Mouse (Mus musculus) embryonic facial prominence, embryonic 12.5 days (tissue): ENCODE measurements around the gene Lats2. TPM values are rescaled to one million over a fixed set of nuclear protein-coding genes. Genes with fewer than 3 reads are reported as not detected.
A peak's percentile ranks its signal among the peaks of the same experiment; 100 is the strongest.

Source experiments
- ATAC-seq: fragments of 200-750 bp; cut with Nextera tagmentation; 2 replicates; pipeline ENCODE4 v1.8.0; 2017; ENCODE audit not compliant: insufficient number of reproducible peaks, insufficient read depth, low FRiP score, low TSS enrichment
- H3K27ac ChIP-seq: fragments of 300-500 bp; sonication (generic); 2 replicates; pipeline ENCODE4 v1.5.1; 2016; ENCODE audit warnings: mild to moderate bottlenecking
- H3K27me3 ChIP-seq: fragments of 300-500 bp; sonication (generic); 2 replicates; pipeline ENCODE4 v1.6.1; 2016; ENCODE audit warnings: mild to moderate bottlenecking, moderate library complexity
- H3K36me3 ChIP-seq: fragments of 300-500 bp; sonication (generic); 2 replicates; pipeline ENCODE4 v1.6.1; 2016; ENCODE audit warnings: mild to moderate bottlenecking
- H3K4me1 ChIP-seq: fragments of 300-500 bp; sonication (generic); 2 replicates; pipeline ENCODE4 v1.6.1; 2016
- H3K4me2 ChIP-seq: fragments of 300-500 bp; sonication (generic); replicated peaks from 2 replicates; pipeline ENCODE4 v1.6.1; 2016; ENCODE audit warnings: mild to moderate bottlenecking, moderate library complexity
- H3K4me3 ChIP-seq: fragments of 300-500 bp; sonication (generic); 2 replicates; pipeline ENCODE4 v1.5.1; 2016; ENCODE audit warnings: mild to moderate bottlenecking
- H3K9ac ChIP-seq: fragments of 300-500 bp; sonication (generic); 2 replicates; pipeline ENCODE4 v1.6.1; 2016; ENCODE audit warnings: mild to moderate bottlenecking, moderate library complexity
- H3K9me3 ChIP-seq: fragments of 300-500 bp; sonication (generic); 2 replicates; pipeline ENCODE4 v1.6.1; 2016; ENCODE audit warnings: mild to moderate bottlenecking, moderate library complexity
- WGBS: fragments of 180-500 bp; shearing (Covaris S2); methylation state at CpG from one replicate; pipeline ENCODE4 v1.1.7; 2016; 5-methylcytosine and 5-hydroxymethylcytosine counted together
- polyA plus RNA-seq: library from polyadenylated mRNA; unstranded; fragments of >200 nt; fragmentation: Nextera tagmentation; extraction: Ambion mirVana; gene quantifications from 2 replicates; pipeline ENCODE4 v1.2.1, GENCODE M21; 2016

The Lats2 gene
- polyA plus RNA-seq, 1 experiment from 2014 or later: 26.3 TPM

GRCm38 (mm10) chr14:57707100-57707893 lies 50.9 kb downstream of the Lats2 start:
- peaks cover 25% of the 10 kb centered on the region for H3K36me3 ChIP-seq
- 50% methylated on average over 18 of the region's 18 CpGs for WGBS
- H3K4me1 ChIP-seq: peaks cover 12% of the 10 kb centered on the region
- H3K4me3 ChIP-seq: no peak overlapping the region
- H3K27me3 ChIP-seq: no peaks in the 10 kb centered on the region
- H3K4me2 ChIP-seq: no peak overlapping the region
- H3K9me3 ChIP-seq: no peaks in the 10 kb centered on the region
- no peak for ATAC-seq
- no peak overlapping the region; the same call in 1 of the 2 replicates for H3K9ac ChIP-seq
- peak overlapping the region; percentile 60 for H3K27ac ChIP-seq

GRCm38 (mm10) chr14:57706760-57707099 lies 51.5 kb downstream of the Lats2 start:
- H3K9me3 ChIP-seq: no peaks in the 10 kb centered on the region
- H3K4me3 ChIP-seq: no peak overlapping the region
- no peak for ATAC-seq
- H3K9ac ChIP-seq: no peak overlapping the region
- 80% methylated on average over 4 of the region's 4 CpGs for WGBS
- H3K27me3 ChIP-seq: no peaks in the 10 kb centered on the region
- H3K27ac ChIP-seq: no peak overlapping the region
- H3K4me1 ChIP-seq: peaks cover 16% of the 10 kb centered on the region
- peaks cover 25% of the 10 kb centered on the region for H3K36me3 ChIP-seq
- no peak overlapping the region for H3K4me2 ChIP-seq

GRCm38 (mm10) chr14:57705759-57706158 lies 52.4 kb downstream of the Lats2 start:
- WGBS: 87% methylated on average over 4 of the region's 4 CpGs

GRCm38 (mm10) chr14:57705075-57705474 lies 53.1 kb downstream of the Lats2 start:
- 90% methylated on average over 4 of the region's 4 CpGs for WGBS
- H3K36me3 ChIP-seq: peaks cover 31% of the 10 kb centered on the region
- H3K27me3 ChIP-seq: no peaks in the 10 kb centered on the region
- peaks cover 16% of the 10 kb centered on the region for H3K4me1 ChIP-seq
- H3K4me3 ChIP-seq: no peak overlapping the region
- no peak for ATAC-seq
- no peak overlapping the region for H3K9ac ChIP-seq
- no peak overlapping the region for H3K27ac ChIP-seq
- no peak overlapping the region for H3K4me2 ChIP-seq
- no peaks in the 10 kb centered on the region for H3K9me3 ChIP-seq

More at GRCm38 (mm10) chr14:57705759-57706158, 52.4 kb downstream of the Lats2 start:
- Histone ChIP-seq H3K27me3 (no peaks in the 10 kb centered on the region), H3K4me3 (no peak overlapping the region), H3K27ac (no peak overlapping the region), H3K36me3 (peaks cover 25% of the 10 kb centered on the region), H3K9ac (no peak overlapping the region), H3K4me2 (no peak overlapping the region), H3K9me3 (no peaks in the 10 kb centered on the region), H3K4me1 (peaks cover 16% of the 10 kb centered on the region)
- ATAC-seq: no peak

- no peak for ATAC-seq
- Histone ChIP-seq H3K4me1 (peaks cover 7% of the 10 kb centered on the region; the same call in 1 of the 2 replicates), H3K27me3 (no peaks in the 10 kb centered on the region), H3K27ac (peak overlapping the region; percentile 63; the same call in 1 of the 2 replicates), H3K4me2 (no peak overlapping the region), H3K36me3 (peaks cover 48% of the 10 kb centered on the region), H3K4me3 (no peak overlapping the region), H3K9ac (no peak overlapping the region), H3K9me3 (no peaks in the 10 kb centered on the region)
- WGBS: 43% methylated on average over 12 of the region's 12 CpGs
Observed at GRCm38 (mm10) chr14:57701915-57702477, 56.2 kb downstream of the Lats2 start.

- H3K9ac ChIP-seq: no peak overlapping the region
- H3K36me3 ChIP-seq: peaks cover 59% of the 10 kb centered on the region
- H3K9me3 ChIP-seq: no peaks in the 10 kb centered on the region
- H3K4me3 ChIP-seq: no peak overlapping the region
- H3K4me1 ChIP-seq: peaks cover 4% of the 10 kb centered on the region; the same call in 1 of the 2 replicates
- H3K27me3 ChIP-seq: no peaks in the 10 kb centered on the region
- no peak overlapping the region for H3K4me2 ChIP-seq
- no peak for ATAC-seq
- 96% methylated on average over 33 of the region's 33 CpGs for WGBS
- H3K27ac ChIP-seq: no peak overlapping the region
Observed at GRCm38 (mm10) chr14:57699461-57699970, 58.7 kb downstream of the Lats2 start.

GRCm38 (mm10) chr14:57699016-57699415 lies 59.2 kb downstream of the Lats2 start:
- ATAC-seq: no peak
- H3K4me2 ChIP-seq: no peak overlapping the region
- no peaks in the 10 kb centered on the region for H3K9me3 ChIP-seq
- H3K27me3 ChIP-seq: no peaks in the 10 kb centered on the region
- no peak overlapping the region for H3K27ac ChIP-seq
- H3K4me3 ChIP-seq: no peak overlapping the region
- H3K9ac ChIP-seq: no peak overlapping the region
- H3K36me3 ChIP-seq: peaks cover 64% of the 10 kb centered on the region
- 88% methylated on average over 10 of the region's 10 CpGs for WGBS
- H3K4me1 ChIP-seq: peaks cover 4% of the 10 kb centered on the region; the same call in 1 of the 2 replicates

- 84% methylated on average over 15 of the region's 15 CpGs for WGBS
- no peak overlapping the region for H3K27ac ChIP-seq
- H3K36me3 ChIP-seq: peaks cover 71% of the 10 kb centered on the region
Observed at GRCm38 (mm10) chr14:57696066-57696465, 62.1 kb downstream of the Lats2 start.

GRCm38 (mm10) chr14:57695550-57695949 lies 62.6 kb downstream of the Lats2 start:
- H3K36me3 ChIP-seq: peaks cover 75% of the 10 kb centered on the region
- no peaks in the 10 kb centered on the region for H3K9me3 ChIP-seq
- H3K27ac ChIP-seq: no peak overlapping the region
- H3K27me3 ChIP-seq: no peaks in the 10 kb centered on the region
- WGBS: 92% methylated on average over 8 of the region's 8 CpGs
- H3K4me1 ChIP-seq: no peaks in the 10 kb centered on the region
- no peak overlapping the region for H3K4me2 ChIP-seq
- ATAC-seq: no peak
- H3K9ac ChIP-seq: no peak overlapping the region
- no peak overlapping the region for H3K4me3 ChIP-seq

More at GRCm38 (mm10) chr14:57696066-57696465, 62.1 kb downstream of the Lats2 start:
- Histone ChIP-seq H3K4me3 (no peak overlapping the region), H3K9ac (no peak overlapping the region), H3K9me3 (no peaks in the 10 kb centered on the region), H3K27me3 (no peaks in the 10 kb centered on the region), H3K4me2 (no peak overlapping the region), H3K4me1 (no peaks in the 10 kb centered on the region)
- no peak for ATAC-seq

GRCm38 (mm10) chr14:57694246-57694645 lies 63.9 kb downstream of the Lats2 start:
- no peak overlapping the region for H3K27ac ChIP-seq
- ATAC-seq: no peak
- no peak overlapping the region for H3K4me2 ChIP-seq
- H3K4me3 ChIP-seq: no peak overlapping the region
- H3K9ac ChIP-seq: no peak overlapping the region
- no peaks in the 10 kb centered on the region for H3K4me1 ChIP-seq
- peaks cover 71% of the 10 kb centered on the region for H3K36me3 ChIP-seq
- no peaks in the 10 kb centered on the region for H3K9me3 ChIP-seq
- WGBS: 88% methylated on average over 16 of the region's 16 CpGs
- H3K27me3 ChIP-seq: no peaks in the 10 kb centered on the region

GRCm38 (mm10) chr14:57692517-57693130 lies 65.6 kb downstream of the Lats2 start:
- H3K4me2 ChIP-seq: no peak overlapping the region
- peaks cover 71% of the 10 kb centered on the region for H3K36me3 ChIP-seq
- 92% methylated on average over 17 of the region's 17 CpGs for WGBS
- no peak overlapping the region for H3K4me3 ChIP-seq
- H3K9me3 ChIP-seq: no peaks in the 10 kb centered on the region
- H3K27ac ChIP-seq: no peak overlapping the region
- H3K27me3 ChIP-seq: no peaks in the 10 kb centered on the region
- no peaks in the 10 kb centered on the region for H3K4me1 ChIP-seq
- H3K9ac ChIP-seq: no peak overlapping the region
- ATAC-seq: no peak
